Mouse (Mus musculus) heart, postnatal 0 days (tissue): ENCODE data around the gene Lnx2.

Experiments
- CTCF ChIP-seq: IDR thresholded peaks from 2 replicates; pipeline ENCODE4 v1.5.1; 2016; ENCODE audit warnings: antibody characterized with exemption, control low read depth, low read depth
- EP300 ChIP-seq: IDR thresholded peaks from 2 replicates; pipeline ENCODE4 v1.6.1; 2016; ENCODE audit warnings: antibody characterized with exemption, low read depth

GRCm38 (mm10) chr5:147052309-147052558, 24.2 kb downstream of the Lnx2 start:
- TF ChIP-seq EP300 = no peak
- TF ChIP-seq CTCF = no peak
